Mouse (Mus musculus): Measurements from ENCODE around the gene Actr6. TPM values are rescaled to one million over a fixed set of nuclear protein-coding genes. Genes with fewer than 3 reads are reported as not detected.

Actr6 gene
- polyA plus RNA-seq, 1 experiment from 2014 or later, result 39.1 TPM

DNA sequence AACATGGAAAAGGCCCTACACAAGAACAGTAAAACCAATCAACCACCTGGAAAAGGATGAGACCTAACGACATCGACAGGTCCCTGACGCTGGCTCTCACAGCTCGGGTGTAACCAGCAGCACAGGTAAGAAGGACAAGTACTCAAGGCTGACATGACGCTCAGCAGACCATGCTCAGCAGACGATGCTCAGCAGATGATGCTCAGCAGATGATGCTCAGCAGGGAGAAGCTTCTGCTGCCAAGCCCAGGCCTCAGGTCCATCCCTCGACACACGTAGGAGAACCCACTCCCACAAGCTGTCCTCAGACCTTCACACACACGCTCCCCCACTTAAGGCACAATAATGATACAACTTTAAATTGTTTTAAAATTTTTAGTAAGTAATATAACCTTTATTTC, 66.4 kb downstream of the Actr6 start:
- WGBS, result 93% methylated on average over 9 of the region's 9 CpGs
- no peak for ATAC-seq (ENCODE audit: insufficient number of reproducible peaks, insufficient read depth, low FRiP score, low read depth)
- no peak overlapping the region for H3K4me2 ChIP-seq (replicated peaks; ENCODE audit: low read depth, low read length)

DNA sequence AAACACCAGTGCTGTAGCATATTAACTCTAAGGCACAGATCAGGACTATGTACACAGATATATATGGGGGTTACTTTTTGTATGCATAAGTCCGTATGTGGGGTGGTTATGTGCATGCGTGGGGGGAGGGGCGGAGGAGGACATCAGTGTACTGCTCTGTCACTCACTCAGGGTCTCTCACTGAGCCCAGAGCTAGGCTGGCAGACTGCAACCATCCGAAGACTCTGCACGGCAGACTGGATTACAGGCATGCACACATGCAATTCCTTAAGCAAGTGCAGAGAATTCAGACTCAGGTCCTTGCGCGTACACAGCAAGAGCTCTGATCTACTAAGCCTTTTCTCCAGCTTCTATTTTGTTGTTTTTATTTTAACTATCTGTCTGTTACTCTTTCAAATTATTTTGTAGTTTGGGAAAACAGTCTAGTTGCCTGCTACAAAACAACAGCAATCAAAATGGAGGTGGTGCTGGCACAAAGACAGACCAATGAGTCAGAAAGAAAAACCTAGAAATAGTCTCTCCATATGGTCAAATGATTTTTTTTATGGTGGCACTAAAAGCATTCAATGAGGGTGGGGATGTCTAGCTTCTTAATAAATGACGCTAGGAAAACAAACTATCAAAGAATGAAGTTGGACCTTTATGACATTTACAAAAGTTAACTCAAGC, 67.0 kb downstream of the Actr6 start:
- Histone ChIP-seq H3K4me1 (ENCODE audit: control insufficient read depth, insufficient read depth, low read length) (no peaks in the 10 kb centered on the region), H3K4me2 (replicated peaks; ENCODE audit: low read depth, low read length) (no peak overlapping the region), H3K27ac (ENCODE audit: low read length) (no peak overlapping the region), H3K36me3 (ENCODE audit: control insufficient read depth, insufficient read depth, low read length) (peaks cover 6% of the 10 kb centered on the region; the same call in 1 of the 2 replicates), H3K27me3 (ENCODE audit: control insufficient read depth, insufficient read depth, low read length) (no peaks in the 10 kb centered on the region), H3K9me3 (ENCODE audit: control insufficient read depth, low read depth, low read length) (no peaks in the 10 kb centered on the region), H3K4me3 (ENCODE audit: low read depth, low read length) (no peak overlapping the region), H3K9ac (replicated peaks; ENCODE audit: low read depth, low read length) (no peak overlapping the region)
- WGBS, result 93% methylated on average over 8 of the region's 8 CpGs
- ATAC-seq (ENCODE audit: insufficient number of reproducible peaks, insufficient read depth, low FRiP score, low read depth), result no peak

More for the DNA sequence above, 66.4 kb downstream of the Actr6 start:
- peaks cover 6% of the 10 kb centered on the region; the same call in 1 of the 2 replicates for H3K36me3 ChIP-seq (ENCODE audit: control insufficient read depth, insufficient read depth, low read length)
- H3K9ac ChIP-seq (replicated peaks; ENCODE audit: low read depth, low read length), result no peak overlapping the region
- no peaks in the 10 kb centered on the region for H3K4me1 ChIP-seq (ENCODE audit: control insufficient read depth, insufficient read depth, low read length)
- H3K27ac ChIP-seq (ENCODE audit: low read length), result no peak overlapping the region
- H3K4me3 ChIP-seq (ENCODE audit: low read depth, low read length), result no peak overlapping the region
- no peaks in the 10 kb centered on the region for H3K9me3 ChIP-seq (ENCODE audit: control insufficient read depth, low read depth, low read length)
- no peaks in the 10 kb centered on the region for H3K27me3 ChIP-seq (ENCODE audit: control insufficient read depth, insufficient read depth, low read length)

Other genes with a start within 250 kb of the Actr6 start
- gene Nr1h4, start 198.7 kb downstream of the Actr6 start, polyA plus RNA-seq (2014; fragmentation: Nextera tagmentation; extraction: Ambion mirVana), result 1.9 and 2.0 TPM in 2 replicates
- not detected in 2 replicates for gene Slc17a8, start 111.0 kb downstream of the Actr6 start, polyA plus RNA-seq (2014; fragmentation: Nextera tagmentation; extraction: Ambion mirVana)
- 15.2 and 16.1 TPM in 2 replicates for gene Scyl2, start 46.0 kb downstream of the Actr6 start, polyA plus RNA-seq (2014; fragmentation: Nextera tagmentation; extraction: Ambion mirVana)
- 30.5 and 30.7 TPM in 2 replicates for gene Uhrf1bp1l, start 12.7 kb upstream of the Actr6 start, polyA plus RNA-seq (2014; fragmentation: Nextera tagmentation; extraction: Ambion mirVana)
- 1.2 and 1.5 TPM in 2 replicates for gene Anks1b, start 141.2 kb upstream of the Actr6 start, polyA plus RNA-seq (2014; fragmentation: Nextera tagmentation; extraction: Ambion mirVana)

Measured in stomach, embryonic 14.5 days (tissue).